Mouse (Mus musculus): Measurements from ENCODE around the gene Txndc2.

DNA sequence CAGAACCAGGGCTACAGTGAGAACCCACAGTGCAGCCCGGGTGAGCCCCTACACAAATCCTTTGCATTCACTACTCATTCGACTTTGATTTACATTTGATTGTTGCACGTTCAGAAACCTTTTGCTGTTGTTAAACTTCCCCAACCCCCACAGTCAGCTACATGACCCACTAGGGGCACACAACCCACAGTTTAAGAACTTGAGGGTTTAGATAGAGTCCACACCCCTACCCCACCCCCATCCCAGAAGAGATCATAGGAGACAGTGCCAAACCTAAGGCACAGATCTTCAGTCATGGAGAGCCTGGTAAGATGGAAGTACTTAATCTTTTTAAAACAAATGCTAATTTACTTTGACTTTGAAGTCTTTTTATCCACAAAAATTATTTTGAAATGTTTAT is 26.3 kb downstream of the Txndc2 start:
- no peak for TF ChIP-seq TBP (IDR thresholded peaks at IDR 0.05; ENCODE audit: low read depth, low read length)
- no peak for TF ChIP-seq CTCF (IDR thresholded peaks at IDR 0.05 in 2 of 3, conservative IDR thresholded peaks at IDR 0.05 in 1 of 3; ENCODE audit: control insufficient read depth in 1 of 3, insufficient read depth in 1 of 3, low read depth in 2 of 3, low read length in 3 of 3, poor library complexity in 1 of 3, severe bottlenecking in 1 of 3)
- no peak for TF ChIP-seq BHLHE40 (IDR thresholded peaks at IDR 0.05; ENCODE audit: borderline replicate concordance, low read depth, low read length)
- no peak for TF ChIP-seq EP300 (IDR thresholded peaks at IDR 0.05; ENCODE audit: low read depth in 1 of 2, low read length in 2 of 2)
- no peak for TF ChIP-seq NRF1 (IDR thresholded peaks at IDR 0.05; ENCODE audit: insufficient read depth, low read depth, low read length, poor library complexity, severe bottlenecking)
- TF ChIP-seq KAT2A (conservative IDR thresholded peaks at IDR 0.05; ENCODE audit: low read depth, low read length): no peak
- no peak for TF ChIP-seq CHD2 (IDR thresholded peaks at IDR 0.05; ENCODE audit: low read length)
- no peak for TF ChIP-seq POLR2A (IDR thresholded peaks at IDR 0.05; ENCODE audit: control insufficient read depth in 1 of 2, insufficient read depth in 1 of 2, low read depth in 1 of 2, low read length in 2 of 2, poor library complexity in 1 of 2)
- TF ChIP-seq GATA1 (IDR thresholded peaks at IDR 0.05; ENCODE audit: low read depth, low read length): no peak
- no peak for TF ChIP-seq UBTF (IDR thresholded peaks at IDR 0.05; ENCODE audit: borderline replicate concordance, insufficient read depth, low read depth, low read length)
- TF ChIP-seq MAX (IDR thresholded peaks at IDR 0.05; ENCODE audit: low read length): no peak
- no peak for TF ChIP-seq MAFK (IDR thresholded peaks at IDR 0.05; ENCODE audit: borderline replicate concordance, low read depth, low read length)
